Mouse (Mus musculus): ENCODE measurements around the gene 1110051M20Rik. TPM values are rescaled to one million over a fixed set of nuclear protein-coding genes. Genes with fewer than 3 reads are reported as not detected.
A peak's percentile ranks its signal among the peaks of the same experiment; 100 is the strongest.

The 1110051M20Rik gene
- total and polyA plus RNA-seq, 2 experiments from 2014 or later: 141 to 175 TPM

DNA sequence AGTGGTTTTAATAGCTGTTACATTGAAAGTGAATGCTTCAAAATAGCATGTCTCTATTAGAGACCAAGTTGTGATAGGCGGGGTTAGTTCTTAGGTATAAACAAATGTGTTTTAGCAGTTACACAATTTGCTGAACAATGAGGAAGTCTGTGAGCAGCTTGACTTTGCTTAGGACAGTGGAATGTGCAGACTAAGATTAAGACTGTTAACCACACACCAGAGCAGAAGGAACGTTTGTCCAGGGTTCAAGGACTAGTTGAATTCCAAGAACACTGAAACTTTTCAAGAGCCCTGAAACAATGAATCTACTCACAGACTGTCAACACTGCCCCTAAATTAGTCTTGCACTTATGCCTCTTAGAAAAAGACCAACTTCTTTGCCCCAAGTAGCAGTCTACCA lies 2.8 kb downstream of the 1110051M20Rik start:
- DNase-seq (ENCODE audit: low spot score): no peak
- H3K9me3 ChIP-seq (ENCODE audit: low read length): no peaks in the 10 kb centered on the region
- no peaks in the 10 kb centered on the region for H3K36me3 ChIP-seq (ENCODE audit: insufficient read depth, low read length)
- H3K4me1 ChIP-seq (ENCODE audit: insufficient read depth, low read length): 0 out of 2 replicates have a peak, but pooled peaks cover 4% of the 10 kb centered on the region
- no peak for ATAC-seq
- WGBS: 67% methylated on average over 2 of the region's 2 CpGs
- H3K4me2 ChIP-seq (ENCODE audit: low read depth, low read length): no peak overlapping the region
- no peak overlapping the region for H3K27ac ChIP-seq
- no peak for TF ChIP-seq CTCF (IDR thresholded peaks at IDR 0.05; ENCODE audit: low read depth)
- no peak overlapping the region for H3K4me3 ChIP-seq (ENCODE audit: low read length)
- no peak overlapping the region for H3K9ac ChIP-seq (replicated peaks; ENCODE audit: low read length)
- no peaks in the 10 kb centered on the region for H3K27me3 ChIP-seq (ENCODE audit: insufficient read depth, low read length)

DNA sequence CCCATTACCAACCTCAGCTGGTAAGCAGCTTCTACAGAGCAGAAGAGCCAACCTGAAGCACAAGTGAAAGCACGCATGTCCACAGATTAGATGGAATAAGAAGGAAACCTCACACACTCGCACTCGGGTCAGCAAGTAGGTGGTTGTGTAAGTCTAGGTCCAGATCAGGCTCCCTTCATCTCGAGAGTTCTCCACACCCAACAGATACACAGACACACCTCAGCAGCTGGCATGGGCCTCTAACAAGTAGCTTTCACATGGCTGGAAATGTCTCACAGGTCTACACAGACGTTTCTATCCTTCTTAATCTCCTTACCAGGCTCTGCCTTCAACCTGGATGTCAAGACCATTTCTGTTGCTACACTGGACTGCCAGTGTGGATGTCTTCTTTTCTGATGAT lies 3.8 kb downstream of the 1110051M20Rik start:
- Histone ChIP-seq H3K4me2 (ENCODE audit: low read depth, low read length) (no peak overlapping the region), H3K4me1 (ENCODE audit: insufficient read depth, low read length) (0 out of 2 replicates have a peak, but pooled peaks cover 4% of the 10 kb centered on the region), H3K9me3 (ENCODE audit: low read length) (no peaks in the 10 kb centered on the region), H3K27ac (no peak overlapping the region), H3K36me3 (ENCODE audit: insufficient read depth, low read length) (no peaks in the 10 kb centered on the region), H3K4me3 (ENCODE audit: low read length) (no peak overlapping the region), H3K9ac (replicated peaks; ENCODE audit: low read length) (no peak overlapping the region), H3K27me3 (ENCODE audit: insufficient read depth, low read length) (no peaks in the 10 kb centered on the region)
- DNase-seq (ENCODE audit: low spot score) (no peak), ATAC-seq (no peak)
- 92% methylated on average over 5 of the region's 5 CpGs for WGBS
- TF ChIP-seq CTCF (IDR thresholded peaks at IDR 0.05; ENCODE audit: low read depth): no peak

DNA sequence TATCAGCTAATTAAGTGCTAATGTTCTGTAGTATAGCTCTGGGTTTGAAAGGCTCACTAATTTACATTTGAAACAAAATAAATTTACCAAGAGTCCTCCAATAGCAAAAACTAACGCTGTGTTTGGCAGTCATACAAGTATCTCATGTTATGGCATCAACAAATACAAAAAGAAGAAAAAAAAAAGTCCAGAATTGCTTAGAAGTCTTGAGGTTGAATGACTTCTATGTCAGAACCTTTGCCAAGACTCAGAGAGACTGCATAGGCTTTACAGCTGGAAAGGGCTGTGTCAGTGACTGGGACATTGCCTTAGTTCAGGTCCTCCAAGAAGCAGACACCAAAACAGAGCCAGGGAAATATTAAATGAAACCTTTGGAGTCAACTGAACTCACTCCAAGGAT lies 4.6 kb downstream of the 1110051M20Rik start:
- ATAC-seq: no peak
- 56% methylated on average over 1 of the region's 1 CpGs for WGBS
- H3K27ac ChIP-seq: no peak overlapping the region
- no peak overlapping the region for H3K4me3 ChIP-seq (ENCODE audit: low read length)
- H3K36me3 ChIP-seq (ENCODE audit: insufficient read depth, low read length): no peaks in the 10 kb centered on the region
- H3K27me3 ChIP-seq (ENCODE audit: insufficient read depth, low read length): no peaks in the 10 kb centered on the region
- DNase-seq (ENCODE audit: low spot score): no peak
- H3K4me1 ChIP-seq (ENCODE audit: insufficient read depth, low read length): 0 out of 2 replicates have a peak, but pooled peaks cover 4% of the 10 kb centered on the region
- no peak overlapping the region for H3K4me2 ChIP-seq (ENCODE audit: low read depth, low read length)
- no peak for TF ChIP-seq CTCF (IDR thresholded peaks at IDR 0.05; ENCODE audit: low read depth)
- no peaks in the 10 kb centered on the region for H3K9me3 ChIP-seq (ENCODE audit: low read length)
- no peak overlapping the region for H3K9ac ChIP-seq (replicated peaks; ENCODE audit: low read length)

DNA sequence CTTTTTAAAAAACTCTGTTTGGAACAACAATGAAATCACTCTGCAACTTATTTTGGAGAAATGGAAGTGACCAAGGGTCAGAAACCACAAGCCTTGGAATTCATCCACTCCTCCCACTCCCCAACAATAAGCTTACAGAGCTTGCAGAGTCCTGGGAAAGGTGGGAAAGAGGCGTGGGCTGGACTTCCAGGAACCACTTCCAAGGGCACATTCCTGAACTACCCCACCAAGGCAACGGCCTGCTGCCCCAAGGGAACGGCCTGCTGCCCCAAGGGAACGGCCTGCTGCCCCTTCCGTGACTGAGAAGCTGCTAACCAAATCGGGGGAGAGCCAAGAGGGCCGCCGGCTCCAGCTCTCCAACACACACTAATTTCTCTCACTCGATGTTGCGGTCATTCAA lies 5.2 kb downstream of the 1110051M20Rik start:
- DNase-seq (ENCODE audit: low spot score): no peak
- Histone ChIP-seq H3K9ac (replicated peaks; ENCODE audit: low read length) (no peak overlapping the region), H3K27me3 (ENCODE audit: insufficient read depth, low read length) (no peaks in the 10 kb centered on the region), H3K27ac (no peak overlapping the region), H3K4me3 (ENCODE audit: low read length) (no peak overlapping the region), H3K36me3 (ENCODE audit: insufficient read depth, low read length) (no peaks in the 10 kb centered on the region), H3K4me1 (ENCODE audit: insufficient read depth, low read length) (0 out of 2 replicates have a peak, but pooled peaks cover 4% of the 10 kb centered on the region), H3K9me3 (ENCODE audit: low read length) (no peaks in the 10 kb centered on the region), H3K4me2 (ENCODE audit: low read depth, low read length) (no peak overlapping the region)
- no peak for TF ChIP-seq CTCF (IDR thresholded peaks at IDR 0.05; ENCODE audit: low read depth)
- WGBS: 81% methylated on average over 10 of the region's 10 CpGs
- no peak for ATAC-seq

DNA sequence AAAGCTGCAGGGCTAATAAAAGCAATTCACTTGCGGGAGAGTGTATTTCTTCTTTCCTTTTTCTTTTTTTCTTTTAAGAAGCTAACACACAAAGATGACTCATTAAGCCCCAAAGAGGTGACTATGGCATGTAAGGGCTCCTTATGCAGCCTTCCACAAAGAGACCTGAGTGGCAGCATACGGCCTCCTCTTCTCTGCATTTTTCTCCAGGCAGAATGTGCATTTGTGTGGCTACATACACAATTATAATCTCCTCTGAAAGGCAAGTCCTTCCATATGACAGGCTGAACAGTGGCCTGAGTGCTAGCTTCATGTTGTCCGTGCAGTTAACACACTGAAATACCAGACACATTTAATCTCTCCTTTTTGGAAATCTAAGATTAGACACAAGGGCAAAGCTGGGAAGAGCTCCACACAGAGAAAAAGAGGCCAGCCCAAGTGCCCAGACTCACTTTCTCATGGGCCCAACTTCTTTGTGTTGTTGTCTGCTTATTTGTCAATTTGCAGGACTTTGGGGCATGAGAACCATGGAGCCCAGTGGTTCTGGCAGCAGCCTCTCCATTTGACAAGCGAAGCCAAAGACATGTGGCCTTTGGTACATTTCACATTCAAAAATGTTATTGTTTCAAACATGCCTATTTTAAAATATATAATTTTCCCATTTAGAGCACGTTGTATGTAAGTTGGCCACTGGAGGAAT lies 7.2 kb downstream of the 1110051M20Rik start:
- Histone ChIP-seq H3K27ac (no peak overlapping the region), H3K9me3 (ENCODE audit: low read length) (no peaks in the 10 kb centered on the region), H3K4me3 (ENCODE audit: low read length) (no peak overlapping the region), H3K27me3 (ENCODE audit: insufficient read depth, low read length) (no peaks in the 10 kb centered on the region), H3K4me1 (ENCODE audit: insufficient read depth, low read length) (0 out of 2 replicates have a peak, but pooled peaks cover 4% of the 10 kb centered on the region), H3K36me3 (ENCODE audit: insufficient read depth, low read length) (no peaks in the 10 kb centered on the region), H3K4me2 (ENCODE audit: low read depth, low read length) (no peak overlapping the region), H3K9ac (replicated peaks; ENCODE audit: low read length) (no peak overlapping the region)
- 61% methylated on average over 5 of the region's 5 CpGs for WGBS
- no peak for TF ChIP-seq CTCF (IDR thresholded peaks at IDR 0.05; ENCODE audit: low read depth)
- no peak for ATAC-seq
- no peak for DNase-seq (ENCODE audit: low spot score)

DNA sequence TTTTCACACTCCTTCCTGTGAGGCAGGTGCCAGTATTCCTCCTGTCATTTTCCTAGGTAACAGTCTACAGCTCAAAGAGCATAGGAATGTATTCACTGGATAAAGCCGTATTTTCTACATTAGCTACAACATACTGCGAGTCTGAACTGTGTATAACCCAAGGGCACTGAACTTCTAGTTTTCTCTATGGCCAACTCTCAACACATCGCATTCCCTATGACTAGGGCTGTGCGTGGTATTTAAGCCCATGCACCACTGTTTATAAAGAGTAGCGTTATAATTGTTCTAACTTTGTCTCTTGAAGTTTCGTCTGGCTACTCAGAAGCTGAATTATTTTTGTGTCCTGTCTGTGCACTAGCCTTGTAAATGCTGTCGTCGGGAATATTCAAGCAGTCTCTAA lies 7.8 kb downstream of the 1110051M20Rik start:
- Histone ChIP-seq H3K27ac (no peak overlapping the region), H3K36me3 (ENCODE audit: insufficient read depth, low read length) (no peaks in the 10 kb centered on the region), H3K27me3 (ENCODE audit: insufficient read depth, low read length) (no peaks in the 10 kb centered on the region), H3K9me3 (ENCODE audit: low read length) (no peaks in the 10 kb centered on the region), H3K4me2 (ENCODE audit: low read depth, low read length) (no peak overlapping the region), H3K4me3 (ENCODE audit: low read length) (no peak overlapping the region), H3K4me1 (ENCODE audit: insufficient read depth, low read length) (0 out of 2 replicates have a peak, but pooled peaks cover 4% of the 10 kb centered on the region), H3K9ac (replicated peaks; ENCODE audit: low read length) (no peak overlapping the region)
- TF ChIP-seq CTCF (IDR thresholded peaks at IDR 0.05; ENCODE audit: low read depth): no peak
- no peak for ATAC-seq
- 76% methylated on average over 8 of the region's 8 CpGs for WGBS
- no peak for DNase-seq (ENCODE audit: low spot score)

DNA sequence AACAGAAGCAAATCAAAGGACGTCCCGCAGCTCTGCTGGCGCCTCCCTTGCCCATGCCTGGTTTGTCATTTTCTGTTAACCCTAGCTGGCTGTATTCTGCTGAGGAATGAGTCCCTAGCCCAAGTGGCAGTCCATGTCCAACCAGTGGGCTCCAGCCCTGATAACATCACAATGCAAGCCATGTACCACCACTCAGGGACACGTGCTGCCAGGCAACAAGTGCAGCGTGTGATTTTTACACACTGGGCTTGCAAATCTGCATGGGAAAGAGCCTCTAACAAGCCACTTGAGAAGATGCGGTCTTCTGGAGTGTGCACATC lies 13.9 kb downstream of the 1110051M20Rik start:
- H3K4me2 ChIP-seq (ENCODE audit: low read depth, low read length): peak overlapping the region; percentile 36
- H3K27ac ChIP-seq: peak overlapping the region; percentile 57
- TF ChIP-seq CTCF (IDR thresholded peaks at IDR 0.05; ENCODE audit: low read depth): no peak
- peak; percentile 64 for DNase-seq (ENCODE audit: low spot score)
- peak; percentile 89 for ATAC-seq
- no peaks in the 10 kb centered on the region for H3K9me3 ChIP-seq (ENCODE audit: low read length)
- WGBS: 6% methylated on average over 6 of the region's 6 CpGs
- H3K9ac ChIP-seq (replicated peaks; ENCODE audit: low read length): no peak overlapping the region
- H3K4me1 ChIP-seq (ENCODE audit: insufficient read depth, low read length): peaks cover 5% of the 10 kb centered on the region; the same call in 1 of the 2 replicates
- no peaks in the 10 kb centered on the region for H3K36me3 ChIP-seq (ENCODE audit: insufficient read depth, low read length)
- no peaks in the 10 kb centered on the region for H3K27me3 ChIP-seq (ENCODE audit: insufficient read depth, low read length)
- H3K4me3 ChIP-seq (ENCODE audit: low read length): no peak overlapping the region

All from hindbrain, postnatal 0 days (tissue).